Mouse (Mus musculus): ENCODE results near the gene Rhoa.
A peak's percentile ranks its signal among the peaks of the same experiment; 100 is the strongest.

Gene Rhoa

GRCm38 (mm10) chr9:108339886-108340257 is 33.9 kb downstream of the Rhoa start:
- DNase-seq (ENCODE audit: low read depth, low spot score): no peak

GRCm38 (mm10) chr9:108340258-108341138 is 34.6 kb downstream of the Rhoa start:
- peak; percentile 41 for DNase-seq (ENCODE audit: low read depth, low spot score)

DNA sequence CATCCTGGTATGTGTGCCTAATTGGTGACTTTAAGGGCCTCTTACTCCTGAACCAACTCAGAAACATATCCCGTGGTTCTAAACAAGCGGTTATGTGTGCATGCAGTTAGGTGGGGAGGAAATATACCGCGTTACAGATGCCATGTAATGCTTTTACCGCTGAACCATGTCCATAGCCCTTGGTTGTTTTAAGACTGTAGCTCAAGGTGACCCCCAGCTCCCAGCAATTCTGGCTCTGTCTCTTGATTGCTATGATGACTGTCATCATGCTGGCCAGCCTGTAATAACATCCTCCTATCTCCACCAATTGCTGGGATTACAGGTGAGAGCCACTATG is 35.2 kb downstream of the Rhoa start:
- DNase-seq (ENCODE audit: low read depth, low spot score): no peak

- DNase-seq (ENCODE audit: low read depth, low spot score): peak; percentile 26
These were observed 35.9 kb downstream of the Rhoa start for GRCm38 (mm10) chr9:108341801-108342200.

DNA sequence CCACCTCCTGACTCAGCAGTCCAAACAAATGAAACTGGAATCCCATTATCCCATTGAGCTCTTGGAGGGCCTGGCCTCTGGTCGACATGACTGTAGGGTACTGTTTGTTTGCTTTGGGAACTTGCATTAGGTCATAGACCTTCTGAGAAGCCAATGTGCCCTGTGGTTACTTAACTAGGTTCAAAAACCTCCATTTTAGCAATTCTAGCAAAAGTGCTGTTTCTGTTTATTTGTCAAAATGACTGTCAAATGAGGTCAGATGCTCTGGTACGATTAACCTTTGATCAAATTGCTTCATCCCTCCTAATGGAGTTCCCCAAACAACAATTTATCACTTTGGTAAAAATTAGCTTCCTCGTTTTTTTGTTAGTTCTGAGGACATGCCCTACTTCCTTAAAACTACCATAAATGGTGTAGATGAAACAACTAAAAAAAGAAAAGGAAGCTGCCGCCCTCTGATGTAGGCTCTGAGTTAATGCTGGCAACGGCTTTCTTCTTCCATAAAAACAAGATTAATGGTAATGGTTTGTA is 36.4 kb downstream of the Rhoa start:
- peak; percentile 45 for DNase-seq (ENCODE audit: low read depth, low spot score)

DNA sequence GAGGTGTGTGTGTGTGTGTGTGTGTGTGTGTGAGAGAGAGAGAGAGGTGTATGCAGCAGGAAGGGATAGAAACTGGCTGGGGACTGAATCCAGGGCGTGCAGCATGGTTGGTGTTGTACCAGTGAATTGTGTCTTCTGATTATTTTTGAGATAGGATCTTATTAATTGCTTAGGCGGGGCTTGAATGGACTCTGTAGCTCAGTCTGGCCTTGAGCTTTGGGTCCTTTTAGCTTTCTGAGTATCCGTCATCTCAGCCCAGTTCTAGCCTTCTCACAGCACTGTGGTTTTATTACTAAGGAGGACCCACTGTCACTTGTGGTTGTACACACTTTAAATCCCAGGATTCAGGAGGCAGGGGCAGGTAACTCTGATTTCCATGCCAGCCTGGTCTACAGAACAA is 37.4 kb downstream of the Rhoa start:
- DNase-seq (ENCODE audit: low read depth, low spot score): no peak

DNA sequence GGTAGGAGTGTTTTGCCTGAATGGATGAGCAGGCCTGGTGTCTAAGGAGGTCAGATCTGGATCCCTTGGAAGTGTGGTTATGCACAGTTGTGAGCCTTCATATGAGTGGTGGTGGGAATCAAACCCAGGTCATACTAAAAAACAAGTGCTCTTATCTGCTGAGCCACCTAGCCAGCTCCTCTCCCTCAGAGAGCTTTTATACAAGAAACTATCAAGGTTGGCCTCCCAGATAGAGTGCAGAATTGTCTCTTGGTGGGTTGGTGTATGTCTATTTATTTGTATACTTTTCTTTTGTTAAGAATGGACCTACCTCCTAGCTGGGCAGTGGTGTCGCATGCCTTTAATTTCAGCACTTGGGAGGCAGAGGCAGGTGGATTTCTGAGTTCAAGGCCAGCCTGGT is 37.9 kb downstream of the Rhoa start:
- no peak for DNase-seq (ENCODE audit: low read depth, low spot score)

DNA sequence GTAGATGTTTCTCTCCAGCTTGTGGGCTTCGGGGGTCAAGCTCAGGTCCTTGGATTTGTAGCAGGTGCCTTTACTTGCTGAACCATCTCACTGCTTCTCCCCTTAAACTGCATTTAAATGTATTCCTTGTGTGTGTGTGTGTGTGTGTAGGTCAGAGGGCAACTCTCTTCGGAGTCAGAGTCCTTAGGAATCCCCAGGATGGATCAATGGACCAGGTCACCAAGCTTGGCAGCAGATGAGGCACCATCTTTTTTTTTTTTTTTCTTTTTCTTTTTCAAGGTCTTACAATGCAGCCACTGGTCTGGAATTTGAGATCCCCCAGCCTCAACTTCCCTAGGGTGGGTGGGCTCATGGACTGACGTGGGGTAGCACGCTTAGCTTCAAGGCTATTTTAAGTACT is 38.5 kb downstream of the Rhoa start:
- DNase-seq (ENCODE audit: low read depth, low spot score): no peak

- peak; percentile 40 for DNase-seq (ENCODE audit: low read depth, low spot score)
These were observed 41.1 kb downstream of the Rhoa start for GRCm38 (mm10) chr9:108347024-108347423.

- peak; percentile 96 for DNase-seq (ENCODE audit: low read depth, low spot score)
These were observed 41.8 kb downstream of the Rhoa start, which contains the start of gene Usp4 for GRCm38 (mm10) chr9:108347540-108348289. Gene Usp4, plus strand, starts transcription at chr9:108347853.

- DNase-seq (ENCODE audit: low read depth, low spot score): no peak
These were observed 42.4 kb downstream of the Rhoa start for GRCm38 (mm10) chr9:108348290-108348680.

DNA sequence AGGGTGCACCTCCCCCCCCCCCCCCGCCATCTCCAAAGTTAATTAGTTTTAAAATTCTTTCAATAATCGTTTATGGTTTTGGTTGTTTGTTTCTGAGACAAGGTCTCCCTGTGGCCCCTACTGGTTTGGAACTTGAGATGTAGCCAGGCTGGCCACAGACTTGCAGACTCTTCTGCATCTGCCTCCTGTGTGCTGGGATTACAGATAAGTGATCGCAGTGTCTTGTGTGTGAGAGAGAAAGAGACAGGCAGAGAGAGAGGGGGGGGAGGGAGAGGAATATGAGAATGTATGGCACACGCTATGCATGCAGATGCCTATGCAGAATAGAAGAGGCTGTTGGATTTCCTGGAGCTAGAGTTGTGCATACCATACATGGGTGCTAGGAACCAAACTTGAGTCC is 43.8 kb downstream of the Rhoa start:
- no peak for DNase-seq (ENCODE audit: low read depth, low spot score)

- no peak for DNase-seq (ENCODE audit: low read depth, low spot score)
These were observed 72.3 kb downstream of the Rhoa start for GRCm38 (mm10) chr9:108378234-108378633.

- no peak for DNase-seq (ENCODE audit: low read depth, low spot score)
These were observed 72.8 kb downstream of the Rhoa start for GRCm38 (mm10) chr9:108378736-108379135.

GRCm38 (mm10) chr9:108379294-108379693 is 73.4 kb downstream of the Rhoa start:
- no peak for DNase-seq (ENCODE audit: low read depth, low spot score)

GRCm38 (mm10) chr9:108381382-108381781 is 75.5 kb downstream of the Rhoa start:
- no peak for DNase-seq (ENCODE audit: low read depth, low spot score)

GRCm38 (mm10) chr9:108385006-108385405 is 79.1 kb downstream of the Rhoa start:
- no peak for DNase-seq (ENCODE audit: low read depth, low spot score)

DNA sequence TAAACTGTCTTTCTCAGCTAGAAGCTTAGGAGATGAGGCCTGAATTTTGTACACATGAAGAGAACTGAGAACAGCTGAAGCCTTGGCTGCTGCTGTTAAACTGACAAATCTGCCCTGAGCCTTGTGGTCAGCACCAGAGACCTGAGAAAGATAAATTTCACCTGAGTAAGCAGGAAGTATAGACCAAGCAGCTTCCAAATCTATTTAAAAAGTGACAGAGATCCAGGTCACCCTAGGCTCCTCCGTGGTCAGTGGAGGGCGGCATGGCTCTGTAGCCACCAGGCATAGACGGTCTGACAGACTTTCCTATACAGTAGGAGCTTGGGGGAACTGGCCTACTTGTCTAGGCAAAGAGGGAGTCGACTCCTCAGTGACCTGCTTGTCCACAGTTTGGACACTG is 80.9 kb downstream of the Rhoa start:
- no peak for DNase-seq (ENCODE audit: low read depth, low spot score)
